Mouse (Mus musculus) stomach, postnatal 0 days (tissue): ENCODE data around the gene Pfas.

Experiments used
- CTCF ChIP-seq: IDR thresholded peaks from 2 replicates; pipeline ENCODE4 v1.5.1; 2016; ENCODE audit warnings: antibody characterized with exemption, low read depth, mild to moderate bottlenecking, moderate library complexity
- EP300 ChIP-seq: optimal IDR thresholded peaks from 2 replicates; pipeline ENCODE3; 2016; ENCODE audit warnings: antibody characterized with exemption

DNA sequence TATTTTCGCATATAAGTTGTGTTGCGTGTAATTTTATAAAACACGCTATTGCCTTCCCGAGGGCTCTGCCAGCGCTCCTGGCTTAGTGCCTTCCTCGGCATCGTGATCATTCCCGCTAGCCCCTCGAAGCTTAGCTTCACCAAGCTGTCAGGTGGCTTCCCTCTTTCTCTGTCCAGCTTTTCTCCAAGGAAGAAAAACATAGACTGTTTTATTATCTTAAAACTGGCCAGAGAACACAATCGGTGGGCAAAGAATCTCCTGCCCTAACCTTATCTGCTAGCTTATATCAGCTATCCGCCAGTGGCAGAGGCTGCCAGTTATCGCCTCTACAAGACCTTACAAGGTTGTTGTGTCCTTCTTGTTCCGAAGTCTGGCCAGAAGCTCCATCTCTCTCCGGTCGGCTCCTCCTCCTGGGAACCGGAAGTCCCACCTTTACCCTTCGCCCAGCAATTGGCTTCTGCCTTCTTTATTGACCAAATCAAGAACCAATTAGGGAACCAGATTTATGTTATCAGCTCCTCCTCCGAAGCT is 3.9 kb upstream of the Pfas start:
- TF ChIP-seq CTCF (no peak), EP300 (no peak)
